Mouse (Mus musculus) forebrain, embryonic 15.5 days (tissue): ENCODE measurements at regions not wholly inside any gene's neighbourhood (a gene's known extent, or its start where the extent isn't known, plus 50 kb on each side); places are given as distances from the start of the nearest gene placed in this dataset.
A peak's percentile ranks its signal among the peaks of the same experiment; 100 is the strongest.

Experiments used
- ATAC-seq: fragments of 200-750 bp; cut with Nextera tagmentation; replicated peaks from 2 replicates; pipeline ENCODE4 v1.8.0; 2017; ENCODE audit warnings: mild to moderate bottlenecking, moderate TSS enrichment, moderate library complexity
- H3K27ac ChIP-seq: fragments of 300-500 bp; sonication (generic); replicated peaks from 2 replicates; pipeline ENCODE4 v1.5.1; 2015; ENCODE audit warnings: mild to moderate bottlenecking, inconsistent platforms
- H3K27me3 ChIP-seq: fragments of 300-500 bp; sonication (generic); 2 replicates; pipeline ENCODE4 v1.6.1; 2015; ENCODE audit warnings: inconsistent platforms
- H3K36me3 ChIP-seq: fragments of 300-500 bp; sonication (generic); 2 replicates; pipeline ENCODE4 v1.6.1; 2015; ENCODE audit warnings: mild to moderate bottlenecking, inconsistent platforms
- H3K4me1 ChIP-seq: fragments of 300-500 bp; sonication (generic); 2 replicates; pipeline ENCODE4 v1.6.1; 2015; ENCODE audit warnings: inconsistent platforms
- H3K4me2 ChIP-seq: fragments of 300-500 bp; sonication (generic); replicated peaks from 2 replicates; pipeline ENCODE4 v1.6.1; 2015; ENCODE audit warnings: mild to moderate bottlenecking, inconsistent platforms
- H3K4me3 ChIP-seq: fragments of 300-500 bp; sonication (generic); 2 replicates; pipeline ENCODE4 v1.5.1; 2015; ENCODE audit warnings: mild to moderate bottlenecking, inconsistent platforms
- H3K9ac ChIP-seq: fragments of 300-500 bp; sonication (generic); replicated peaks from 2 replicates; pipeline ENCODE4 v1.6.1; 2015; ENCODE audit warnings: mild to moderate bottlenecking, inconsistent platforms
- H3K9me3 ChIP-seq: fragments of 300-500 bp; sonication (generic); 2 replicates; pipeline ENCODE4 v1.6.1; 2016; ENCODE audit warnings: inconsistent platforms
- WGBS: fragments of 180-500 bp; shearing (Covaris S2); methylation state at CpG from one replicate; pipeline ENCODE4 v1.1.7; 2015; ENCODE audit warnings: mixed read lengths; 5-methylcytosine and 5-hydroxymethylcytosine counted together

- no peak overlapping the region for H3K4me3 ChIP-seq
- H3K9ac ChIP-seq: no peak overlapping the region
- H3K4me1 ChIP-seq: no peaks in the 10 kb centered on the region
- no peak for ATAC-seq
- H3K36me3 ChIP-seq: no peaks in the 10 kb centered on the region
- no peak overlapping the region for H3K27ac ChIP-seq
- 77% methylated on average over 3 of the region's 3 CpGs for WGBS
- no peaks in the 10 kb centered on the region for H3K27me3 ChIP-seq
- no peak overlapping the region for H3K4me2 ChIP-seq
- no peaks in the 10 kb centered on the region for H3K9me3 ChIP-seq
These were observed 1001.8 kb upstream of the Tenm3 start for GRCm38 (mm10) chr8:49845575-49845974.

DNA sequence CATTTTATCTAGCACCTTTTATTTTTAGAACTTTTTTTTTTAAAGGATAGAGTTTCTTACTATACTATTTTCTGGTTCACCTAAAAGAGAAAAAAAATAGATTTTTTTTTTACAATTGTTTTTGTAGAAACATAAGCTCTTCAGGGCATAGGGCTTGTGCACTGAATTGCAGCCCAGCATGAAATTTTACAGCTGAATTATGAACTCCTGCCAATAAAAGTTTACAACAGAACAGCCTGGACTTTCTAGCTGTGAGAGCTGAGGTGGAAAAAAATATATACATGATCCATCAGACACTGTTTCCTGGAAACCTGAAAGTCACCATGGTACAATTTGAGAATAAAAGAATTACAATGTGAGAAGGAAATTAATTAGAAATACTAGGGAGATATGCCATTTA lies 988.2 kb upstream of the Tenm3 start:
- H3K9ac ChIP-seq: no peak overlapping the region
- no peak overlapping the region for H3K4me3 ChIP-seq
- H3K4me1 ChIP-seq: peaks cover under 1% of the 10 kb centered on the region; the same call in 1 of the 2 replicates
- H3K27ac ChIP-seq: no peak overlapping the region
- H3K9me3 ChIP-seq: no peaks in the 10 kb centered on the region
- no peak overlapping the region for H3K4me2 ChIP-seq
- ATAC-seq: no peak
- no peaks in the 10 kb centered on the region for H3K36me3 ChIP-seq
- H3K27me3 ChIP-seq: no peaks in the 10 kb centered on the region

DNA sequence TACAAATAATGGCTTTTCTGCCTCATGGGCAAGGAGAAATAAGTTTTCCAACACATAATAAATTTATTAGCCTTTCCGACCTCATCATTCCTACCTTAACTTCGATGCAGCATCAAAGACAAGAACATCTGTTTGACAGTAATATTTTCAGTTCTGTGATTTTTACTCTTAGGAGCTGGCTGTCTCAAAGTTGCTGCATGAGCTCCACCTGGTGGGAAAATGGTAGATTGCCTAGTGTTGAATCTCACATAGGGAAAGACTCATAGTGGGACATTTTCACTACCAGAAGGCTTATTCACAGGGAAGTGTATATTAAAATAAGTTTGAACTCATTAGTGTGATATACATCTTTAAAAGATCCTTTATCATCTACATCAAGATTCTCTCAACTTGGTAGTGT lies 985.6 kb upstream of the Tenm3 start:
- Histone ChIP-seq H3K4me2 (no peak overlapping the region), H3K36me3 (no peaks in the 10 kb centered on the region), H3K9me3 (no peaks in the 10 kb centered on the region), H3K4me1 (peaks cover 4% of the 10 kb centered on the region; the same call in 1 of the 2 replicates), H3K4me3 (no peak overlapping the region), H3K9ac (no peak overlapping the region), H3K27ac (no peak overlapping the region), H3K27me3 (no peaks in the 10 kb centered on the region)
- peak; percentile 67; the same call in 1 of the 2 replicates for ATAC-seq
- 13% methylated on average over 2 of the region's 2 CpGs for WGBS

DNA sequence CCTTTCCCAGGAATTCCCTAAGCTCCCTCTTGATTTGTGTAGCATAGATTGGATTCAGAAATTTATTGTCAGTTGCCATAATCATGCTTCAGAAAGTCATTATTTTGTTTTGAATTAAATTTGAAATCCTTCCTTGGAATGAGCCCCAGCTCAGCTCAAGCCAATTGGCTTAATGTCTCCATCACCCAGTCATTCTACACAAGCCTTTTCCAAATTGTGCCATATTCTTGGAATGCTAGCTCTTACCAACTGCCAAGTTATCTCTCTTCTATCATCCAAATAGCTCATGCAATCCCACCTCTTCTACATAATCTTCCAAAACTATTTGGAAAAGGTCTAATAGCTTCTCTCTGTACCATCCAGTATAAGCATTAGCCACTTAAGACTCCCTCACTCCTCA lies 982.5 kb upstream of the Tenm3 start:
- no peak overlapping the region for H3K9ac ChIP-seq
- no peaks in the 10 kb centered on the region for H3K9me3 ChIP-seq
- no peaks in the 10 kb centered on the region for H3K27me3 ChIP-seq
- H3K27ac ChIP-seq: no peak overlapping the region
- no peak overlapping the region for H3K4me2 ChIP-seq
- H3K36me3 ChIP-seq: no peaks in the 10 kb centered on the region
- ATAC-seq: peak; percentile 55
- H3K4me1 ChIP-seq: peaks cover 14% of the 10 kb centered on the region
- H3K4me3 ChIP-seq: no peak overlapping the region

- Histone ChIP-seq H3K4me1 (peaks cover 14% of the 10 kb centered on the region), H3K4me2 (no peak overlapping the region), H3K27me3 (no peaks in the 10 kb centered on the region), H3K4me3 (no peak overlapping the region), H3K36me3 (no peaks in the 10 kb centered on the region), H3K27ac (no peak overlapping the region), H3K9me3 (no peaks in the 10 kb centered on the region), H3K9ac (no peak overlapping the region)
- no peak for ATAC-seq
- WGBS: 68% methylated on average over 5 of the region's 5 CpGs
These were observed 981.2 kb upstream of the Tenm3 start for GRCm38 (mm10) chr8:49825000-49825399.

- H3K27ac ChIP-seq: no peak overlapping the region
- H3K27me3 ChIP-seq: no peaks in the 10 kb centered on the region
- H3K4me3 ChIP-seq: no peak overlapping the region
- H3K9me3 ChIP-seq: no peaks in the 10 kb centered on the region
- no peaks in the 10 kb centered on the region for H3K36me3 ChIP-seq
- 26% methylated on average over 2 of the region's 2 CpGs for WGBS
- peaks cover 14% of the 10 kb centered on the region for H3K4me1 ChIP-seq
- H3K9ac ChIP-seq: no peak overlapping the region
- no peak for ATAC-seq
- no peak overlapping the region for H3K4me2 ChIP-seq
These were observed 979.0 kb upstream of the Tenm3 start for GRCm38 (mm10) chr8:49822791-49823190.

- ATAC-seq: no peak
- H3K27ac ChIP-seq: no peak overlapping the region
- no peaks in the 10 kb centered on the region for H3K9me3 ChIP-seq
- no peaks in the 10 kb centered on the region for H3K27me3 ChIP-seq
- H3K9ac ChIP-seq: no peak overlapping the region
- WGBS: 66% methylated on average over 2 of the region's 2 CpGs
- no peak overlapping the region for H3K4me3 ChIP-seq
- H3K4me2 ChIP-seq: no peak overlapping the region
- no peaks in the 10 kb centered on the region for H3K4me1 ChIP-seq
- H3K36me3 ChIP-seq: no peaks in the 10 kb centered on the region
These were observed 955.5 kb upstream of the Tenm3 start for GRCm38 (mm10) chr8:49799236-49799635.

- H3K27ac ChIP-seq: no peak overlapping the region
- 0 out of 2 replicates have a peak, but pooled peaks have one; percentile 38 for ATAC-seq
- H3K27me3 ChIP-seq: no peaks in the 10 kb centered on the region
- no peak overlapping the region for H3K4me3 ChIP-seq
- 14% methylated on average over 3 of the region's 3 CpGs for WGBS
- no peak overlapping the region for H3K4me2 ChIP-seq
- H3K4me1 ChIP-seq: no peaks in the 10 kb centered on the region
- no peaks in the 10 kb centered on the region for H3K36me3 ChIP-seq
- no peak overlapping the region for H3K9ac ChIP-seq
- no peaks in the 10 kb centered on the region for H3K9me3 ChIP-seq
These were observed 953.0 kb upstream of the Tenm3 start for GRCm38 (mm10) chr8:49796741-49797140.

- no peaks in the 10 kb centered on the region for H3K27me3 ChIP-seq
- no peak overlapping the region for H3K4me2 ChIP-seq
- 92% methylated on average over 1 of the region's 1 CpGs for WGBS
- H3K9ac ChIP-seq: no peak overlapping the region
- no peak overlapping the region for H3K27ac ChIP-seq
- no peak overlapping the region for H3K4me3 ChIP-seq
- no peak for ATAC-seq
- no peaks in the 10 kb centered on the region for H3K36me3 ChIP-seq
- H3K4me1 ChIP-seq: no peaks in the 10 kb centered on the region
- no peaks in the 10 kb centered on the region for H3K9me3 ChIP-seq
These were observed 950.7 kb upstream of the Tenm3 start for GRCm38 (mm10) chr8:49794491-49794890.

- 29% methylated on average over 4 of the region's 4 CpGs for WGBS
- ATAC-seq: no peak
- no peak overlapping the region for H3K27ac ChIP-seq
These were observed 926.1 kb upstream of the Tenm3 start for GRCm38 (mm10) chr8:49769829-49770228.

GRCm38 (mm10) chr8:49738043-49738442 lies 894.3 kb upstream of the Tenm3 start:
- Histone ChIP-seq H3K36me3 (no peaks in the 10 kb centered on the region), H3K4me3 (no peak overlapping the region), H3K4me1 (no peaks in the 10 kb centered on the region), H3K27ac (no peak overlapping the region), H3K9me3 (no peaks in the 10 kb centered on the region), H3K9ac (no peak overlapping the region), H3K27me3 (no peaks in the 10 kb centered on the region), H3K4me2 (no peak overlapping the region)
- no peak for ATAC-seq
- 58% methylated on average over 6 of the region's 6 CpGs for WGBS

More at GRCm38 (mm10) chr8:49769829-49770228, 926.1 kb upstream of the Tenm3 start:
- H3K9ac ChIP-seq: no peak overlapping the region
- H3K36me3 ChIP-seq: no peaks in the 10 kb centered on the region
- H3K4me2 ChIP-seq: no peak overlapping the region
- H3K4me3 ChIP-seq: no peak overlapping the region
- H3K9me3 ChIP-seq: no peaks in the 10 kb centered on the region
- no peaks in the 10 kb centered on the region for H3K4me1 ChIP-seq
- no peaks in the 10 kb centered on the region for H3K27me3 ChIP-seq

DNA sequence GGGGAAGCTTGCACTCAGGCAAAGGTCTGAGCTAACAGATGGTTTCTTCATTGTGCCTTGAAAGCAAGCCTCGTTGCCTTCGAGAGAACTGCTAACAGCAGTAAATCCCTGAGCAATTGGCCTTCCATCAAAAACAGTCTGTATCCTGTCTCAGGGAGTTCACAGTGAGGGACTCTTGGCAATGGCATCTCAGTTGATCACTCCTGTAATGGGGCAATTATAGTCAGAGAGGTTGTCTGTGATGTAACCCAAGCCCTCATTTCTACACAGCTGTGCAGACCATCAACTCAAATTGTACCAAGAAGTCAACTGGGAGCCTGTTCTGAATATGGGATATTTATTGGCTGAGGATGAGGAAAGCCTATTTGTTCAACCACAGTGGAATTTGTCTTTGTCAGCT lies 885.4 kb upstream of the Tenm3 start:
- Histone ChIP-seq H3K4me3 (no peak overlapping the region), H3K36me3 (no peaks in the 10 kb centered on the region), H3K27ac (no peak overlapping the region), H3K27me3 (no peaks in the 10 kb centered on the region), H3K9ac (no peak overlapping the region), H3K4me2 (no peak overlapping the region), H3K4me1 (no peaks in the 10 kb centered on the region), H3K9me3 (no peaks in the 10 kb centered on the region)
- 33% methylated on average over 2 of the region's 2 CpGs for WGBS
- no peak for ATAC-seq

DNA sequence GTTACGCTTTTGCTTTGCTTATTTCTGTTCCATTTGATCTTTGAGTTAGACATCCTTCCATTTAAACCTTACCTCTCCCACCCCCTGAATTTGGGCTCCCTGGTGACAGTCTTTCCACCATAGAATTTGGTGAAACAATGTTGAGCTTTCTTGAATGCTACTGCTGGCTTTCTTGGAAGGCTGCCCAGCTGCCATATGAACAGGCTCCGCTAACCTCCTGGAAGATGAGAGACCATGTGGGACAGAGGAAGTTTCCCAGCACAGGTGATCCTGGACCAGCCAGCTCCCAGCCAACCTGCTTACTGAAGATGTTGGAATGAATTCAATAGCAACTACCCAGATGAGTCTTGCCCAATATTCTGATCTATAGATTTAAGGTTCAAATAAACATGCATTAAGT lies 868.6 kb upstream of the Tenm3 start:
- no peak for ATAC-seq
- H3K9ac ChIP-seq: no peak overlapping the region
- H3K27ac ChIP-seq: no peak overlapping the region
- 59% methylated on average over 2 of the region's 2 CpGs for WGBS
- H3K4me1 ChIP-seq: no peaks in the 10 kb centered on the region
- no peaks in the 10 kb centered on the region for H3K36me3 ChIP-seq
- H3K4me3 ChIP-seq: no peak overlapping the region
- no peaks in the 10 kb centered on the region for H3K9me3 ChIP-seq
- H3K27me3 ChIP-seq: no peaks in the 10 kb centered on the region
- H3K4me2 ChIP-seq: no peak overlapping the region
